Mouse (Mus musculus) adrenal gland, postnatal 14 days (tissue): ENCODE data around the gene Ero1lb. TPM values are rescaled to one million over a fixed set of nuclear protein-coding genes. Genes with fewer than 3 reads are reported as not detected.

Source experiments
- total RNA-seq: library from RNA; stranded (reverse); gene quantifications from 2 replicates; pipeline ENCODE4 v1.2.3, GENCODE M21; 2021

Gene Ero1lb
- total RNA-seq, 1 experiment from 2014 or later = 15.0 TPM

Other genes starting within 250 kb of the Ero1lb start
- gene Actn2, start 225.1 kb upstream of the Ero1lb start, total RNA-seq = 8.2 and 8.3 TPM in 2 replicates
- 39.8 and 42.6 TPM in 2 replicates for gene Heatr1, start 170.8 kb upstream of the Ero1lb start, total RNA-seq
- 59.3 and 67.7 TPM in 2 replicates for gene Lgals8, start 100.9 kb upstream of the Ero1lb start, total RNA-seq
- 0.19 and 0.45 TPM in 2 replicates for gene Edaradd, start 45.4 kb upstream of the Ero1lb start, total RNA-seq
- gene Prl2c3, start 234.2 kb downstream of the Ero1lb start, total RNA-seq = not detected in 2 replicates